Mouse (Mus musculus): Measurements from ENCODE around the gene Lrrc49. TPM values are rescaled to one million over a fixed set of nuclear protein-coding genes. Genes with fewer than 3 reads are reported as not detected.

Lrrc49 gene
- polyA plus RNA-seq, 1 experiment from 2014 or later, result 0.85 TPM

GRCm38 (mm10) chr9:60648981-60649975 lies 38.7 kb downstream of the Lrrc49 start:
- Histone ChIP-seq H3K9me3 (replicated peaks) (no peaks in the 10 kb centered on the region), H3K9ac (no peak overlapping the region), H3K27me3 (no peaks in the 10 kb centered on the region), H3K4me3 (replicated peaks) (no peak overlapping the region), H3K4me1 (replicated peaks) (peaks cover 16% of the 10 kb centered on the region), H3K36me3 (replicated peaks) (no peaks in the 10 kb centered on the region), H3K27ac (replicated peaks) (no peak overlapping the region), H3K4me2 (no peak overlapping the region)
- WGBS (ENCODE audit: insufficient replicate concordance), result 61% methylated on average over 18 of the region's 18 CpGs
- no peak for ATAC-seq (ENCODE audit: insufficient read depth)

DNA sequence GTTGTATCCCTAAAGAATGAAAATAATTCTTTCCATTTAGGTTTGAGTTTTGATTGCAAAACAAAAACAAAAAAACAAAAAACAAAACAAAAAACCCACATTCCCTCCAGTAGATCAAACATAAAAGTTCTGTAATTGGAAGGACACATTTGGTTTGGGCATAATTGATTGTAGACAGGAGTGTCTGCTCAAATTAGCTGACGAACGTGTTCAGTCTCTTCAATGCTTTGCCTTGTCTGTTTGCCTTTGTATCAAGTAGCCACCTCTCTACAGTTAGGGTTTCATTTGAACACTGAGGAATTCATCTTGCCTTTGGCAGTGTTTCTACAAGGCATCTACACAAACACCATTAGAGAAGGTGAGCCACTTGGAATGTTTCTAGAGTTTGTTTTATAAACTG lies 54.4 kb downstream of the Lrrc49 start:
- H3K9me3 ChIP-seq (replicated peaks), result no peaks in the 10 kb centered on the region
- H3K4me3 ChIP-seq (replicated peaks), result no peak overlapping the region
- H3K36me3 ChIP-seq (replicated peaks), result no peaks in the 10 kb centered on the region
- no peak overlapping the region for H3K9ac ChIP-seq
- H3K27ac ChIP-seq (replicated peaks), result no peak overlapping the region
- WGBS (ENCODE audit: insufficient replicate concordance), result 56% methylated on average over 2 of the region's 2 CpGs
- no peak overlapping the region for H3K4me2 ChIP-seq
- no peaks in the 10 kb centered on the region for H3K27me3 ChIP-seq
- no peaks in the 10 kb centered on the region for H3K4me1 ChIP-seq (replicated peaks)
- ATAC-seq (ENCODE audit: insufficient read depth), result no peak

DNA sequence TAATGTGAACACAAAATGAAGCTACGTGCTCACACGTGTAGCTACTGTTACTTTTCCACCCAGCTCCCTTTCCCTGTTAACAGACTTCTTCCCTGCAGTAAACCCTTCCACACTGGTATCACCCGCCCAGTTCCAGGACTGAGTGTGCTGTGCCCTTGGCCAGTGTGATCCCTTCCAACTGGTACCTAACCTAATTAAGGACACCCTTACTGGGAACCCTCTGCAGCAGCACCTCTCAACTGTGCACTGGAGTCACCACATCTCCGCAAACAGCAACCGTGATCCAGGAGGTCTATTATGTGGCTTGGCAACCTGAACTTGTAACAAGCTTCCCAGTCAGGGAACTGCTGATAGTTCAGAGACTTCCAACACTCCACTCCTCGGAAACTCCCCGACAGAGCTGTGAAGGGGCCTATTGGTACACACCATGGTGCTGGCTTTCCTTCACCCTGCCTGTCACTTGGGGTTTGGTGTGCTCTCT lies 61.6 kb downstream of the Lrrc49 start:
- H3K27me3 ChIP-seq, result no peaks in the 10 kb centered on the region
- H3K27ac ChIP-seq (replicated peaks), result no peak overlapping the region
- H3K9me3 ChIP-seq (replicated peaks), result no peaks in the 10 kb centered on the region
- ATAC-seq (ENCODE audit: insufficient read depth), result no peak
- no peak overlapping the region for H3K9ac ChIP-seq
- no peaks in the 10 kb centered on the region for H3K36me3 ChIP-seq (replicated peaks)
- 59% methylated on average over 7 of the region's 7 CpGs for WGBS (ENCODE audit: insufficient replicate concordance)
- no peak overlapping the region for H3K4me3 ChIP-seq (replicated peaks)
- H3K4me2 ChIP-seq, result no peak overlapping the region
- H3K4me1 ChIP-seq (replicated peaks), result no peaks in the 10 kb centered on the region

DNA sequence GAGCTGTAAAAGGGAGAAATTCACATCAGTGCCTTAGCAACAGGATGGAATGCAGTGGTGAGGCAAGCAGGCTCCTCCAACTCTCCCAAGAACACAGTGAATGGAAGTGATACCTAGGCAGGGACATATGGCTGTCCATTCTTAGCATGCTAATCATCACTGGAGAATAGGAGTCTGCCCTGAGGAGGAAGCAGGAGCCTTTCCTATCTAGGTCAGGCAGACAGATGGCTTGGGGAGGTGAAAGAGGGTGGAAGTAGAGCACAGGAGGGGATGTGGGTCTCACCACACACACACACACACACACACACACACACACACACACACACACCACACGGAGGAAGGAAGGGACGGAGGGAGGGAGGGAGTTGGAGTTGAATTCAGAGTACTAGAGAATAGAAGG lies 62.1 kb downstream of the Lrrc49 start:
- WGBS (ENCODE audit: insufficient replicate concordance), result 33% methylated on average over 1 of the region's 2 CpGs
- Histone ChIP-seq H3K27me3 (no peaks in the 10 kb centered on the region), H3K9ac (no peak overlapping the region), H3K4me2 (no peak overlapping the region), H3K27ac (replicated peaks) (no peak overlapping the region), H3K4me3 (replicated peaks) (no peak overlapping the region), H3K36me3 (replicated peaks) (no peaks in the 10 kb centered on the region), H3K4me1 (replicated peaks) (no peaks in the 10 kb centered on the region), H3K9me3 (replicated peaks) (no peaks in the 10 kb centered on the region)
- no peak for ATAC-seq (ENCODE audit: insufficient read depth)

- H3K9ac ChIP-seq, result no peak overlapping the region
- ATAC-seq (ENCODE audit: insufficient read depth), result no peak
- H3K4me3 ChIP-seq (replicated peaks), result no peak overlapping the region
- no peaks in the 10 kb centered on the region for H3K4me1 ChIP-seq (replicated peaks)
- H3K9me3 ChIP-seq (replicated peaks), result no peaks in the 10 kb centered on the region
- WGBS (ENCODE audit: insufficient replicate concordance), result 72% methylated on average over 9 of the region's 9 CpGs
- no peaks in the 10 kb centered on the region for H3K36me3 ChIP-seq (replicated peaks)
- H3K27ac ChIP-seq (replicated peaks), result no peak overlapping the region
- H3K4me2 ChIP-seq, result no peak overlapping the region
- no peaks in the 10 kb centered on the region for H3K27me3 ChIP-seq
Observed at GRCm38 (mm10) chr9:60616946-60617345, 71.0 kb downstream of the Lrrc49 start.

DNA sequence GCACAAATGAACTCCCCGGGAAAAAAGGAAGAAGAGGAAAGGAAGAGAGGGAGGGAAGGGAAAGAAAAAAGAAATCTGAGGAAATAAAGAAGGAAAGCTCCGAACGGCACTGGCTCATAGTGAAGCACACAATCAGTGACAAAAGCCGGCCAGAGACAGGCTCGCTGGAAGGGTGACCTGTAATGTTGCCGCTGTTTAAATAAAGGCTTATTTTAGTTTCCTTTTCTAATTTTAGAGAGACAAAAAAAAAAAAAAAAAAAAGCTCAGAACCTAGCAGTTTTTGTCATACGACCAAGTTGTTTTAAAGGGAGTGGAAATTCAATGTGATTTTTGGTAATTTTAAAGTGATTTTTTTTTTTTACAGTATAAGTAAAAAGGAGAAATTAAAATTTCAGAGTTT lies 71.6 kb downstream of the Lrrc49 start:
- ATAC-seq (ENCODE audit: insufficient read depth), result no peak
- Histone ChIP-seq H3K36me3 (replicated peaks) (no peaks in the 10 kb centered on the region), H3K27ac (replicated peaks) (no peak overlapping the region), H3K9me3 (replicated peaks) (no peaks in the 10 kb centered on the region), H3K4me3 (replicated peaks) (no peak overlapping the region), H3K9ac (no peak overlapping the region), H3K27me3 (no peaks in the 10 kb centered on the region), H3K4me2 (no peak overlapping the region), H3K4me1 (replicated peaks) (no peaks in the 10 kb centered on the region)
- 67% methylated on average over 7 of the region's 7 CpGs for WGBS (ENCODE audit: insufficient replicate concordance)

GRCm38 (mm10) chr9:60612260-60612659 lies 75.7 kb downstream of the Lrrc49 start:
- Histone ChIP-seq H3K4me3 (replicated peaks) (no peak overlapping the region), H3K27ac (replicated peaks) (no peak overlapping the region), H3K4me2 (no peak overlapping the region), H3K9ac (no peak overlapping the region), H3K27me3 (no peaks in the 10 kb centered on the region), H3K36me3 (replicated peaks) (no peaks in the 10 kb centered on the region), H3K9me3 (replicated peaks) (no peaks in the 10 kb centered on the region), H3K4me1 (replicated peaks) (no peaks in the 10 kb centered on the region)
- 39% methylated on average over 2 of the region's 2 CpGs for WGBS (ENCODE audit: insufficient replicate concordance)
- no peak for ATAC-seq (ENCODE audit: insufficient read depth)

DNA sequence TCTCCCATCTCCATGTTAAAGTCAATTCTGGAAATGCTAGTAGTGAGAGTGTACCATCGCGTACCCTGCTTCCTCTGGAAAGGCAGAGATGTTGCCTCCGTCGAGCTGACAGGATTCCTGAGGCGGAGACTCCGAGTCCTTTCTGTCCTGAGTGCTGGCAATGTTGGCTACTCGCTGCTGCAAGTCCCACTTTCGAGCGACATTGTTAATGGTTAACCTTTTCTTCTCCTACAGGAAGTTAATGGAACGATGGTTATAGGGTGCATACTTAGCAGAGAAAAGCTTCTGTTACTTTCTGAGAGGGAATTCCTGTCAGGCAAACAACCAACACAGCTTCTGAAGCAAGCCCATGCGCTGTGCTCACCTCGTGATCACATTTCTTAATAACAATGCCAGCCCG lies 77.8 kb downstream of the Lrrc49 start:
- WGBS (ENCODE audit: insufficient replicate concordance), result 61% methylated on average over 13 of the region's 13 CpGs
- Histone ChIP-seq H3K27ac (replicated peaks) (no peak overlapping the region), H3K36me3 (replicated peaks) (no peaks in the 10 kb centered on the region), H3K27me3 (no peaks in the 10 kb centered on the region), H3K4me2 (no peak overlapping the region), H3K9ac (no peak overlapping the region), H3K4me3 (replicated peaks) (no peak overlapping the region), H3K4me1 (replicated peaks) (no peaks in the 10 kb centered on the region), H3K9me3 (replicated peaks) (no peaks in the 10 kb centered on the region)
- ATAC-seq (ENCODE audit: insufficient read depth), result no peak

DNA sequence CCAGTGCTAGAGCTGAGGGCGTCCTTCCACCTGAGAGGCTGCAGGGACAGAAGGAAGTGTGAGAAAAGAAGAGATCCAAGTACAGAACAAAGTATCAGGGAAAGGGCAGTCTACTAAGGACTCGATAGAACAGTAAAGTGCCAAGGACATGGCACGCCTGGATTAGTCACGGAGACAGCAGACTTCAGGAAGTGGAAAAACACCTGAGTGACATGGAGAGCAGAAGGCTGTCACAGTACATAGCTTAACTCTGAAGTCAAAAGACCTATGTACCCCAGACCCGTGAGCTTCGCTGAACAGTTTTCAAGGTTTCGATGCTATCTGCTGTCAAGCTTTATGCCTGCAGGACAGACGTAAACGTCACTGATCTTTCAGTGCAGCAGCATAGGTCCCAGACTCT lies 79.1 kb downstream of the Lrrc49 start:
- Histone ChIP-seq H3K4me2 (no peak overlapping the region), H3K27me3 (no peaks in the 10 kb centered on the region), H3K36me3 (replicated peaks) (no peaks in the 10 kb centered on the region), H3K9me3 (replicated peaks) (no peaks in the 10 kb centered on the region), H3K27ac (replicated peaks) (no peak overlapping the region), H3K9ac (no peak overlapping the region), H3K4me3 (replicated peaks) (no peak overlapping the region), H3K4me1 (replicated peaks) (no peaks in the 10 kb centered on the region)
- 63% methylated on average over 9 of the region's 9 CpGs for WGBS (ENCODE audit: insufficient replicate concordance)
- ATAC-seq (ENCODE audit: insufficient read depth), result no peak

GRCm38 (mm10) chr9:60608086-60608485 lies 79.9 kb downstream of the Lrrc49 start:
- Histone ChIP-seq H3K36me3 (replicated peaks) (no peaks in the 10 kb centered on the region), H3K27ac (replicated peaks) (no peak overlapping the region), H3K4me1 (replicated peaks) (no peaks in the 10 kb centered on the region), H3K9ac (no peak overlapping the region), H3K4me3 (replicated peaks) (no peak overlapping the region), H3K9me3 (replicated peaks) (no peaks in the 10 kb centered on the region), H3K27me3 (no peaks in the 10 kb centered on the region), H3K4me2 (no peak overlapping the region)
- 65% methylated on average over 3 of the region's 3 CpGs for WGBS (ENCODE audit: insufficient replicate concordance)
- ATAC-seq (ENCODE audit: insufficient read depth), result no peak

DNA sequence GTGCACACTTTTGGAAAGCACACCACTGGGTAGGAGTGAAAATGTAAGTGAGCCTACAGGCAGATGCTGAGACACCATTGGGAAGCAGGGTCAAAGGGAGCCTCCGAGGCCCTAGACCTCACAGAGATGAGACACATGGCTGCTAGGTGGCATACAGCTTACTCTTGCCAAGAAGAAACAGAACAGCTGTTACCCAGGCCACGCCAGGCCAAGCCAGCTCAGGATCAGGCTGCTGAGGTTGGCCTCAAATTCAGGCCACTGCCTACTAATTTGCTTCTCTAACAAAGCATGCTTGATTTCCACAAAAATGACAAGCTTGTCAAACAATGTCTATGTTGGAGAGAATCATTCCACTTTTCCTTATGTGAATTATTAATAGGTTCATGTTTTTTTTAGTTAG lies 83.0 kb downstream of the Lrrc49 start:
- Histone ChIP-seq H3K4me1 (replicated peaks) (no peaks in the 10 kb centered on the region), H3K27me3 (no peaks in the 10 kb centered on the region), H3K4me2 (no peak overlapping the region), H3K9me3 (replicated peaks) (no peaks in the 10 kb centered on the region), H3K27ac (replicated peaks) (no peak overlapping the region), H3K4me3 (replicated peaks) (no peak overlapping the region), H3K9ac (no peak overlapping the region), H3K36me3 (replicated peaks) (no peaks in the 10 kb centered on the region)
- no peak for ATAC-seq (ENCODE audit: insufficient read depth)
- 54% methylated on average over 2 of the region's 2 CpGs for WGBS (ENCODE audit: insufficient replicate concordance)

All from liver, embryonic 15.5 days (tissue).